Mouse (Mus musculus): Measurements from ENCODE around the gene Fat3. TPM values are rescaled to one million over a fixed set of nuclear protein-coding genes. Genes with fewer than 3 reads are reported as not detected.
A peak's percentile ranks its signal among the peaks of the same experiment; 100 is the strongest.

Gene Fat3
- total RNA-seq, 2 experiments from 2014 or later: 3.0 to 3.7 TPM

- peak; percentile 17 for DNase-seq
These were observed 639.7 kb downstream of the Fat3 start for GRCm38 (mm10) chr9:15861402-15861801.
